Mouse (Mus musculus) brown adipose tissue, adult 24 weeks (tissue): ENCODE measurements around the gene Hist2h3c1. TPM values are rescaled to one million over a fixed set of nuclear protein-coding genes. Genes with fewer than 3 reads are reported as not detected.
"Not testable (repeated sequence)": the region's sequence is repeated elsewhere in the genome, so short reads cannot be mapped to it uniquely, and the experiment has no call there.

Source experiments
- H3K27ac ChIP-seq: fragments of 200-500 bp; replicated peaks from 2 replicates; pipeline ENCODE4 v1.5.1; 2012; ENCODE audit warnings: low read depth, mild to moderate bottlenecking, low read length
- H3K4me1 ChIP-seq: fragments of 200-500 bp; 2 replicates; pipeline ENCODE4 v1.6.1; 2012; ENCODE audit warnings: low read length, mixed read lengths; ENCODE audit not compliant: control insufficient read depth, insufficient read depth, insufficient read length
- H3K4me3 ChIP-seq: fragments of 200-500 bp; 2 replicates; pipeline ENCODE4 v1.5.1; 2012; ENCODE audit warnings: low read depth, mild to moderate bottlenecking, low read length, moderate library complexity; ENCODE audit not compliant: insufficient read depth
- polyA plus RNA-seq: library from polyadenylated mRNA; stranded (reverse); fragments of >200 nt; gene quantifications from 2 replicates; pipeline ENCODE4 v1.2.4, GENCODE M21; 2012; ENCODE audit not compliant: missing spikeins, insufficient read depth, insufficient read length

The Hist2h3c1 gene
- polyA plus RNA-seq, 1 experiment, result not detected

- Histone ChIP-seq H3K4me1 (peaks cover 8% of the 10 kb centered on the region), H3K4me3 (peak overlapping the region; percentile 4; the same call in 1 of the 2 replicates), H3K27ac (peak overlapping the region; percentile 63)
These were observed 2.4 kb upstream of the Hist2h3c1 start for GRCm38 (mm10) chr3:96243921-96244572.

DNA sequence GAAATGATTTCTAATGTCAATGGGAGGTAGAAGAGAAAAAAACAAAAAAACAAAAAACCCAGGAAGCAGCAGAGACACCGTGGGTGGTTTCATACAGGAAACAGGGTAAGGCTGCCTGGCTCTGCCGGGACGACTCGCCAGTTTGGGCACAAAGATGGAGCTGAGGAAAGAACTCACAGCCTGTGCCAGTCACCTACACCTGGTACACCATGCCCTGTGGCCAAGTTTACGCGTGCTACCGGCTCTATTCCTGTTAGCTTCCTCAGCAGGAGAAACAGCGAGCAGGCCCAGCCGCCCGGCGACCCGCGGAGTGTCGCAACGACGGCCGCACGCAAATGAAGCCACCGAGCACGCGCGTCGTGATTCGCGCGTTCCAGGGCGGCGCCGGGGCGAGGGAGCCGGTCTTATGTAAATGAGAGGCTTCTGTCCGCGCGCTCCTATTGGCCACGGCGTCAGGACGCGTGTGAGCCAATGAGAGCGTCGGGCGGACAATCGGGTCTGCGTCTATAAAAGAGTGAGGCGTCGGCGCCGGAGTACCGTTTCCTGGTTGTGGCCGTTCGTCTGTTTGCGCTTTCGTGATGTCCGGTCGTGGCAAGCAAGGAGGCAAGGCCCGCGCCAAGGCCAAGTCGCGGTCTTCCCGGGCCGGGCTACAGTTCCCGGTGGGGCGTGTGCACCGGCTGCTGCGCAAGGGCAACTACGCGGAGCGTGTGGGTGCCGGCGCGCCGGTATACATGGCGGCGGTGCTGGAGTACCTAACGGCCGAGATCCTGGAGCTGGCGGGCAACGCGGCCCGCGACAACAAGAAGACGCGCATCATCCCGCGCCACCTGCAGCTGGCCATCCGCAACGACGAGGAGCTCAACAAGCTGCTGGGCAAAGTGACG is 1.2 kb upstream of the Hist2h3c1 start, which contains the start of gene Hist2h2aa1:
TSS of gene Hist2h2aa1 (plus strand) at position 495 of the 884 bp plus-strand sequence.
- peak within 1 kb of the TSS; percentile 86 for H3K4me3 ChIP-seq
- peak within 1 kb of the TSS; percentile 100 for H3K27ac ChIP-seq
- not testable (repeated sequence) for H3K4me1 ChIP-seq

DNA sequence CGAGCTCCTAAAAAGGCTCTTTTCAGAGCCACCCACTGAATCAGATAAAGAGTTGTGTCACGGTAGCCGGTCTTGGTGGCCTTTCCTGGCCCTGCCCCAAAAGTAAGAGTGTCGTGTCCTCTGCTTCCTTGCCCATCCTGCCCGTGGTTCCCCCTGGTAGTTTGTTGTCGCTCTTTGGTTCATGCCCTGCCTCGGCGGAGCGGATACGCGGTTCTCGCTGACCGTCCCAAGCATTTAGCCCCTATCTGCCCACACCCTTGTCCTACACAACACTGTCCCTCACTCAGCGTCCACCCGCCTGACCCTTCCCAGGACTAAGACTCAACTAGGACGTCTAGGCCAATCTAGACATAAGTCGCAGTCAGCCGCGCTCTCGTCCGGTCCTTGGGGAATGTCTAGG is 467 bp upstream of the Hist2h3c1 start:
- H3K4me1 ChIP-seq, result not testable (repeated sequence)
- Histone ChIP-seq H3K4me3 (peak overlapping the region; percentile 61), H3K27ac (peak overlapping the region; percentile 70)

- H3K27ac ChIP-seq, result no peak overlapping the region
- H3K4me1 ChIP-seq, result peaks cover 8% of the 10 kb centered on the region
- H3K4me3 ChIP-seq, result no peak overlapping the region
These were observed 1.1 kb downstream of the Hist2h3c1 start for GRCm38 (mm10) chr3:96247356-96248140.

DNA sequence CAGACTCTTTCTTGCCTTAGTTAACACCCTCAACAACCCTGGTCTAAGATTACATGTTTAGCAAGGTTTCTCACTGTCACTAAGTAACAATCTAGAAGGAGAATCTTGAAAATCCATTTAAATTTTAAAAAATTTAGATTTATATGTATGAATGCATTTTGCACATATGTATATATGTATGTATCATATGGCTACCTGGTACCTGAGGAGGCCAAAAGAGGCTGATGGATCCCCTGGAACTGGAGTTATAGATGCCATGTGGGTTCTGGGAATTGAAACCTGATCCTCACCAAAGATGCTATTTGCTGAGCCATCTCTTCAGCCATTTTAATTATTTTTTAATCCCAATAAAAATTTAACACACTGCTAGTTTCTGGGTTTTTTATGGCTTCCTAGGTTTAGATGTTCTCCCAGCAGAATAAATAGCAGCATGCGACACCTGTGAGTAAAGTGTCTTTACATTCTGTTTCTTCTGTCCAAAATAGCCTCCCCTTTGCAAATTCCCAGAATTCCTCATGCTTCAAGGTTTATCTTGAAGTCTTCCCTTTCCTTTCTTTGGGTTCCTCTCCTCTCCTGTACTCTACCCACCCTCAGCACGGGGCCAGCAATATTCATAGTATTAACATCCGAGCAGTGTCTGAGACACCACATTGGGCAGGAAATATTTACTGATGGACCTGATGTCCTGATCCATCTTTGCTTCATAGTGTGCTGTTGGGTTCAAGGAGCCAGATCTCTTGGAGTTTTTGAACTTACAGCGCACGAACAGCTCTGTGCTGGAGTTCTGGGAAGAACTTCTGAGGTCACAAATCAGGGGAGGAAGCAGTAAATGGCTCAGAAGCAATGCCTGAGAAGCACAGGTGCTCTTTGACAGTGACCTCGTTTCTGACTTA is 1.9 kb downstream of the Hist2h3c1 start:
- peaks cover 8% of the 10 kb centered on the region for H3K4me1 ChIP-seq
- H3K4me3 ChIP-seq, result no peak overlapping the region
- no peak overlapping the region for H3K27ac ChIP-seq

- Histone ChIP-seq H3K27ac (no peak overlapping the region), H3K4me1 (peaks cover 5% of the 10 kb centered on the region), H3K4me3 (no peak overlapping the region)
These were observed 2.5 kb downstream of the Hist2h3c1 start for GRCm38 (mm10) chr3:96249034-96249345.

DNA sequence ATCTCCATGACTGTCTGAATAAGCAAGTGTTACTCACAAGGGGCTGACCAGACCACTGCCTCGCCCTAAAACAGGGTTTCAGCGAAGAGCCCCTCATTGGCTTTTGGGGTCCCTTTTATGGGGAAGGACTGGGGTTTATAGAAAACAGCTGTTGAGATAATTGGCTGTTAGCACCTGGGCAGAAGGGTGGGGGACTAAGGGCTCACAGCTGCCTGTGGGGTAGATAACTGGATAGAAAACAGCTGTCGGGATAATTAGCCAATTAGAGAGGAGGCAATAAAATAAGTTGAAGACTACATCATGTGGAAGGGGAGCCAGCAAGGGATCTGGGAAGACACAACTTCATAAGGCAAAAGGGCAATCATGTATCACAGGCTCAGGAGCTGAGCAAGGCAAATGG is 4.4 kb downstream of the Hist2h3c1 start:
- Histone ChIP-seq H3K4me3 (no peak overlapping the region), H3K27ac (no peak overlapping the region), H3K4me1 (no peaks in the 10 kb centered on the region)

- no peak overlapping the region for H3K27ac ChIP-seq
- 0 out of 2 replicates have a peak, but pooled peaks cover 2% of the 10 kb centered on the region for H3K4me1 ChIP-seq
These were observed 5.3 kb downstream of the Hist2h3c1 start for GRCm38 (mm10) chr3:96251787-96252186.

GRCm38 (mm10) chr3:96254683-96255355 is 8.3 kb downstream of the Hist2h3c1 start:
- 0 out of 2 replicates have a peak, but pooled peaks cover 2% of the 10 kb centered on the region for H3K4me1 ChIP-seq
- H3K27ac ChIP-seq, result no peak overlapping the region
- H3K4me3 ChIP-seq, result no peak overlapping the region

More at GRCm38 (mm10) chr3:96251787-96252186, 5.3 kb downstream of the Hist2h3c1 start:
- H3K4me3 ChIP-seq, result no peak overlapping the region

GRCm38 (mm10) chr3:96255926-96256593 is 9.6 kb downstream of the Hist2h3c1 start:
- Histone ChIP-seq H3K4me1 (0 out of 2 replicates have a peak, but pooled peaks cover 2% of the 10 kb centered on the region), H3K27ac (no peak overlapping the region), H3K4me3 (no peak overlapping the region)

GRCm38 (mm10) chr3:96257190-96257589 is 10.7 kb downstream of the Hist2h3c1 start:
- Histone ChIP-seq H3K4me1 (0 out of 2 replicates have a peak, but pooled peaks cover 2% of the 10 kb centered on the region), H3K27ac (no peak overlapping the region), H3K4me3 (no peak overlapping the region)

GRCm38 (mm10) chr3:96260220-96260619 is 13.7 kb downstream of the Hist2h3c1 start:
- Histone ChIP-seq H3K4me3 (no peak overlapping the region), H3K27ac (no peak overlapping the region), H3K4me1 (peaks cover 7% of the 10 kb centered on the region; the same call in 1 of the 2 replicates)

GRCm38 (mm10) chr3:96261623-96262022 is 15.1 kb downstream of the Hist2h3c1 start:
- peaks cover 5% of the 10 kb centered on the region; the same call in 1 of the 2 replicates for H3K4me1 ChIP-seq
- H3K4me3 ChIP-seq, result peak overlapping the region; percentile 94
- peak overlapping the region; percentile 41 for H3K27ac ChIP-seq
